Mouse (Mus musculus): ENCODE data around the gene Amz2.

Gene Amz2

DNA sequence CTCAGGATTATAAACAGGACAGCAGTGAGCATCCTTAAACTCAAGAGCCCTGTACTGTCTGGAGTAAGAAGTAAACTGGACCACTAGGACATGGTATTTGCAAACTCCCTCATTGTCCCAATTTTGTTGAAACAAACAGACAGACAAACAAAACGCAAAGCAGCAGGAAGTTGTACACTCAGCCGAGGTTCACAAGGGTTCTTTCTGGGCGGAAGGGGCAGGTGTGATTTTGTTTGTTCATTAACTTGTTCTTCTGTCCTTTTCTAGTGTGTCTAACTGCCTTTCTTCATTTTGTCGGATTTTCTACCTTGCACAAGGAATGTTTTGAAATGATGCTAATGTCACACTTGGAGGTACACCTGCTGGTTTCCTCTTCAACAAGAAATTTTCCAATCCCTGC lies 6.3 kb upstream of the Amz2 start:
- in situ Hi-C loops (cut with MboI; ENCODE audit: low pct_unique_long_range_greater_than_20kb in 1 of 2, low sequenced_read_pairs in 2 of 2, unreplicated experiment in 1 of 2), result no loop called here

DNA sequence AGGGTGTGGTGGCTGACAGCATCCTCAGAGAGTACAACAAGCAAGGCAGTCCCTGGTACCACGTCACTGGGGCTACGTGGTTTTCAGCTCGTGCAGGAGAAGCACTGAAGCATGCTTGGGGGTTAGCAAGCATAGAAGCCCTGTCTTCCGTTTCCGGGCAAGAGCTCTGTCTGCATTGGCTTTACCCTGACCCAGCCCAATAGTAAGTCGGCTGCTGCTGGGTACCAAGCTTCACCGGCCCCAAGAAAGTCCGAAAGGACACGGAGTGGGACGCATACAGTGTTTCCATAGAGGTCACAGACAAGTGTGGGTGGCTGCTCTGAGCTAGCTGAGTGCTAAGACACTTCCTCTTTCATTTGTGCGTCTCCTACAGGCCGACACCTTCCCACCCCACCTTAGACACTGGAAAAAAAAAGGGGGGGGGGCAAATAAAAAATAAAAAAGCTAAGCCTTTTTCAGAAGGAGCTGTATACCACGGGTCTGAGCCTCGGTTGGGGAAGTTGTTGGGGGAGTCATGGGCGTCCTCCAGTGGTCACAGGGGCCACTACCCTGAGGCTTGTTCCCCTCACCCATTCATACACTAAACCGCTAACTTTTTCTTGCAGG lies 5.7 kb upstream of the Amz2 start:
- in situ Hi-C loops (cut with MboI; ENCODE audit: low pct_unique_long_range_greater_than_20kb in 1 of 2, low sequenced_read_pairs in 2 of 2, unreplicated experiment in 1 of 2), result no loop called here

DNA sequence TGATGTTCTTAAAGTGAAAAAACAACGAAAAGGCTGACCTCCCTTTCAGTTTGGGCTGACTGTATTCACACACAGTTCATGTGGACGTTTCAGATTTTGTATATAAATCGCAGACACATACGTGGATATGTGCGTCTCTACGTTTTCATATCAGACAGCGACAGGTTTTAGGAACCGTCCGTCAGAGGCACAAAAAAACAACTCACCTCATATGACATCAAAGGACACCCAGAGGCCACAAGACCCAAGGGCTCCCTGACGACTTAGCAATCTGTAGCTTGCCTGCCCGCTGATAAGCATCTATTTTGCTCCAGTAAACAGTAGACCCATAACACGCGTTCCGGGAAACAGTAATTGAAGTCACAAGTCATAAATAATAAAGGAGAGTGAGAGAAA lies 5.2 kb upstream of the Amz2 start:
- in situ Hi-C loops (cut with MboI; ENCODE audit: low pct_unique_long_range_greater_than_20kb in 1 of 2, low sequenced_read_pairs in 2 of 2, unreplicated experiment in 1 of 2), result no loop called here

DNA sequence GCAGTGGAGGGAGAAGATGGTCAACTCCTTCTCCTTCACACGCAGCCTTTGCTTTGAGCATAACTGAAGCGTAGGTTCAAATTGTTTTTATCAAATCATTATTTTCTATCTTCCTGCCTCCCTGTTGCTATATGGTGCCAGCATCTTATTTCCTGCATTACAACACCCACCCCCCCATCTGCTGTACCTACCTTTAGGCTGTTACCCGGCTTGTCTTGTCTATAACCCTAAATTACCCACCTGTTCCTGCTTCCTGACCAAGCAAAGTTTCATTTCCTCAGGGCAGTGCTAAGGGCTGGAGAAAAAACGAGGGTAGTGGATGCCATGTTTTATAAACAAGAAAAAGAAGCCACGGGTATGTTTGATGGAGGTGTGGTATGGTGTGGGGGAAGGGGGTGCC lies 4.5 kb upstream of the Amz2 start:
- in situ Hi-C loops (cut with MboI; ENCODE audit: low pct_unique_long_range_greater_than_20kb in 1 of 2, low sequenced_read_pairs in 2 of 2, unreplicated experiment in 1 of 2), result no loop called here

DNA sequence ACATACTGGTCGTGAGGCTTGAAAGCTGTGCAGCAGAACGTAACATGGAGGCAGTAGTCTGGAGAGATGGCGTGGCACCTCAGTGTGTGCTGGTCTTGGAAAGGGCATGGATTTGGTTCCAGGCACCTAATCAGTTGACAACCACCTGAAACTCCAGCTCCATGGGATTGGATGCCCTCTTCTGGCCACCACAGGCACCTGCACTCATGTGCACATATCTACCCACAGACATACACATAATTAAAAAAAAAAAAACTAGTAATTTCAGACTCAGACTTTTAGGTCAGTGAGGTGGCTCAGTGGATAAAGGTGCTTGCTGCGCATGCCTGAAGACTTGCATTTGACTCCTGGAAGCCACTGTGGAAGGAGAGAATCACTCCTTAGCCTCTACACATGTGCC lies 3.5 kb upstream of the Amz2 start:
- in situ Hi-C loops (cut with MboI; ENCODE audit: low pct_unique_long_range_greater_than_20kb in 1 of 2, low sequenced_read_pairs in 2 of 2, unreplicated experiment in 1 of 2), result no loop called here

DNA sequence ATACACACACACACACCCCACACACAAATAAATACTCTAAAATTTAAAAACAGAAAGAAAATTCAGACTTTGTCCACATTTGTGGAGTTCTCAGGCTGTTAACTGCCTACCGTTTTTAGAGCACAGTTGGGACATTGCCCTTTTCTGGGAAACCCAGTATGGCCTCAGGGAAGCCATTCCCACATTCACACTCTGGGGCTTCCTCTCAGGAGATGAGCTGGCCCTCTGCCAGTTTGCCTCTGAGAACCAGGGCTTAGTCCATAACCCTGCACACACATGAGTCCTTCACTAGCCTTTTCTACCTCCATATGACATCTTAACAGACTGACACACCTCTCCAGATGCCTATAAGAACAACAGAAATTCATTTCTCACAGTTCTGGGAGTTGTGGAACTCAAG lies 2.5 kb upstream of the Amz2 start:
- in situ Hi-C loops (cut with MboI; ENCODE audit: low pct_unique_long_range_greater_than_20kb in 1 of 2, low sequenced_read_pairs in 2 of 2, unreplicated experiment in 1 of 2), result no loop called here

DNA sequence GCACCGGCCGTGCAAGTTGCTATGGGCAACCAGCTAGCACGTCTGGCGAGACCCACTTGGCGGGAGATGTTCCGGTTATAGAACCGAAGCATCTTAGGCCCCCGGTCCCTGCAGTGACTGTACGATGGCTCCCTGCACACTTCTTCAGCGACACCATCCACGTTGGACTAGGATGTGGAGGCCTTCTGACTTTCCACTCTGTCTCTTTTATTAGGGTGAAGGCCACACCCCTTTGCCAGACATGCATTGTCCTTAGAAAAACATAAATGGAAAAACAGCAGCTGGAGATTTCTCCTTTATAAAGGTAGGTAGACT lies 483 bp downstream of the Amz2 start:
- in situ Hi-C loops (cut with MboI; ENCODE audit: low pct_unique_long_range_greater_than_20kb in 1 of 2, low sequenced_read_pairs in 2 of 2, unreplicated experiment in 1 of 2), result no loop called here

DNA sequence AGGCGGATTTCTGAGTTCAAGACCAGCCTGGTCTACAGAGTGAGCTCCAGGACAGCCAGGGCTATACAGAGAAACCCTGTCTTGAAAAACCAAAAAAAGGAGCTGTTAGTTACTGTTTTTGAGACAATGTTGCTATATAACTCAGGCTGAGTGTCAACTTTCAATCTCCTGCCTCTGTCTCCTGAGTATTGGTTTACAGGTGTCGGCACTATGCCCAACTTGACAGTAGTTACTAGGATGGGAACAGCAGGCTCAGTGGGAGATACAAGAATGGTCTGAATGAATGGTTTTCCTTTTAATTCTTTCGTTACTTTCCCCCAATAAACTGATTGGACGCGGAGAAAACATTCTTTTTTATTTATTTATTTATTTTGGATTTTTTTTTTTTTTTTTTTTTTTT lies 1.6 kb downstream of the Amz2 start:
- in situ Hi-C loops (cut with MboI; ENCODE audit: low pct_unique_long_range_greater_than_20kb in 1 of 2, low sequenced_read_pairs in 2 of 2, unreplicated experiment in 1 of 2), result no loop called here

DNA sequence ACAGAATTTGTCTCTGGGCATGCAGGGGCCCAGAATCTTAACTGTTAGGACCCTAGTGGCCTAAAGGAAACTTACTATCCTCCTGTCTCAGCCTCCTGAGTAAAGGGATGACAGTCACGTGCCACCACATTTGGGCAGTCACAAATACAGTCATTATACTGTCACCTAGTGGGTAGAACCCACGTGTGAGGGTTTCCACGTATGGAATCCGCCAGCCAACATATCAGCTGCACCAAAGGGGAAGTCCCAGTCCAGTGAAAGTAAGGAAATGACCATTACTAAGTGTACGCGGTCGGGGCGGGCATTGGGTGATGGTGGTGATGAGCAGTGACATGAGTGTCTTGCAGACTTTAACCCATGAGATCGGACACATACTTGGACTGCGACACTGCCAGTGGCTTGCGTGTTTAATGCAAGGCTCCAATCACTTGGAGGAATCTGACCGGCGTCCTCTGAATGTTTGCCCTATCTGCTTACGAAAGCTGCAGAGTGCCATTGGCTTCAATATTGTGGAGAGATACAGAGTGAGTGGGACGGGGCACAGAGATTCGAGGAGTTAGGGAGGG lies 8.6 kb downstream of the Amz2 start:
- in situ Hi-C loops (cut with MboI; ENCODE audit: low pct_unique_long_range_greater_than_20kb in 1 of 2, low sequenced_read_pairs in 2 of 2, unreplicated experiment in 1 of 2), result no loop called here

DNA sequence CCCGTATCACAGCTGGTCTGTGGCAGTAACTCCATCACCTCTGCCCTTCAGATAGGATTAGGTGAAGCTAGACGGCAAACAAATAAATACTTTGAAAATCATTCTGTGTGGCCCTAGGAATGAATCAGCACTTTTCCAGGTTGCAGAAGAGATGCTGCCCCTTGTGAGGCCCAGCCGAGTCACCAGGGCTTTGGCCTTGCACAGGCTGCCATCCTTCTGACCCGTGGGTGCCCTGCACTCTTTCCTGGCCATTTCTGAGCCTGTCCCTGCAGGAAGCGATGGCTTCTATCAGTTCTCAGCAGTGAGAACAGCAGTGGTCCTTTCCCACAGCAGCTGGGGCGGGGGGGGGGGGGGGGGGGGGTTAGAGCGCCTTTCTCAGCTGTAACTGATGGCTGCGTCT lies 11.1 kb downstream of the Amz2 start:
- in situ Hi-C loops (cut with MboI; ENCODE audit: low pct_unique_long_range_greater_than_20kb in 1 of 2, low sequenced_read_pairs in 2 of 2, unreplicated experiment in 1 of 2), result no loop called here

DNA sequence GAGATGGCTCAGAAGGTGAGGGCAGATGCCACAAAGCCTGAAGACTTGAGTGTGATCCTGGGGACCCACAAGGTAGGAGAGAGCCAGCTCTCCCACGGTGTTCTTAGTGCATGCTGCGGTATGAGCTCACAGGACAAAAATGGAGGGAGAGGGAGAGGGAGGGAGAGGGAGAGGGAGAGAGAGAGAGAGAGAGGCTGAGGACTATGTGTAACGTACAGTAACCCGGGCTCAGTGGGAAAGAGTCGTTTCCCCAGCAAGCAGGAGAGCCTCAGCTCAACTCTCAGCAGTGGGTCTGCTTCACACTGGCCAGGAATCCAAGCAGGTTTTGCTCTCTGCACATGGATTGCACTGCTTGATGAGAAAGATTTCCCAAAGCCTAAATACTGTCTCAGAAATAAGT lies 13.5 kb downstream of the Amz2 start:
- in situ Hi-C loops (cut with MboI; ENCODE audit: low pct_unique_long_range_greater_than_20kb in 1 of 2, low sequenced_read_pairs in 2 of 2, unreplicated experiment in 1 of 2), result no loop called here

DNA sequence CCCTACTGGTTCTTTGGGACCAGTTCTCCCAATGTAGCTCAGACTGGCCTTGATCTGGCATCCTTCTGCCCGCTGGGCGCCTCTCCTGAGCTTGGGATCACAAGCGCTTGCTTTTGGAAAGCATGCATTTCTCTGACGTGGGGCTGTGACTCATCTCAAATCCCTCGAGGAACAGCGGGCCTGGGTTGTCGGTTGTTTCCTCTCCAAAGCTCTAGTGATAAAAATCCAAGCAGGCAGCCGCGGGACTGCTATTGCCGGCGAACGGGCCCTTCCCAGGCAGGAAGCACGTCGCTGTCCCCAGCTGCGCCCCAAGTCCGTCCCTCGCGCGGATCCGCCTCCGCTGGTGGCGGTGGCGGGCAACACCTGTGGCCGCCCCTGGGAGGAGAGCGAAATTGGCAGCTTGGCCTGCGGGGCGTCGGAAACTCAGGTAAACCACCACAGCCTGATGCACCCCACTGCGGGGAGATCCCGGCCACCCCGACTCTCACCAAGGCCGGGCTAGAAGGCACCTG lies 14.1 kb downstream of the Amz2 start:
- in situ Hi-C loops (cut with MboI; ENCODE audit: low pct_unique_long_range_greater_than_20kb in 1 of 2, low sequenced_read_pairs in 2 of 2, unreplicated experiment in 1 of 2), result loop anchor here (10.0 kb wide), 4 partner anchors 145 to 425 kb away; no protein-coding TSS in a partner anchor

DNA sequence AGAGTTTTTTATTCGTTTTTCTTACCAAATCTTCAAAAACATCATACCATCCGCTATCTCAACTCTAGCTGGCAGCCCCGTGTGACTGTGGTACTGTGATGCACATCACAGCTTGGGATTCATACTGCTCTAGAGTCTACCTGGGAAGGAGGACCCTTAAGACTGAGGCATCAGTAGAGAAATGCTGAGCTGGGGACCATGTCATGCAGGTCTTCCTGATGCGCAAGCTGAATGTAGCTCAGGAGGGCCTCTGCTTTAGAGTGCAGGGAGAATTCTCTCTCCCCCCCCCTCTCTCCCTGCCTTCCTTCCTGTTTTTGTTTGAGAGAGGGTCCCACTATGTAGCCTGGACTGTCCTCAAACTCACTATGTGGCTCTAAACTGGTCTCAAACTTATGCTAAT lies 14.9 kb downstream of the Amz2 start:
- in situ Hi-C loops (cut with MboI; ENCODE audit: low pct_unique_long_range_greater_than_20kb in 1 of 2, low sequenced_read_pairs in 2 of 2, unreplicated experiment in 1 of 2), result loop anchor here (10.0 kb wide), 4 partner anchors 144 to 424 kb away; no protein-coding TSS in a partner anchor

DNA sequence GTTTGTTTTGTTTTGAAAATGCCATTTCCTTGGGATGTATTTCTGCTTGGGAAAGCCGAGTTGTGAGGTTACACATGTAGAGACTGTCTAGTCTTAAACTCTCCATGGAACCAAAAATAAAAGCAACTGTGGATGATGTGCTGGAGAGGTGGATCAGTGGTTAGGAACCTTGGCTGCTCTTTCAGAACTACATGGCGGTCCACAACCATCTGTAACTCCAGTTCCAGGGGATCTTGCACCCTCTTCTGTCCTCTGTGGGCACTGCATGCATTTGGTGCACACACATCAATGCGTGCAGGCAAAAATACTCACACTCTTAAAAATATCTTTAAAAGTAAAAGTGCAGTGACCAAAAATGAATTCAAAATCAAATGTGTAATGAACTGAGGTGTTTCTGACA lies 15.4 kb downstream of the Amz2 start:
- in situ Hi-C loops (cut with MboI; ENCODE audit: low pct_unique_long_range_greater_than_20kb in 1 of 2, low sequenced_read_pairs in 2 of 2, unreplicated experiment in 1 of 2), result loop anchor here (10.0 kb wide), 4 partner anchors 144 to 424 kb away; no protein-coding TSS in a partner anchor

DNA sequence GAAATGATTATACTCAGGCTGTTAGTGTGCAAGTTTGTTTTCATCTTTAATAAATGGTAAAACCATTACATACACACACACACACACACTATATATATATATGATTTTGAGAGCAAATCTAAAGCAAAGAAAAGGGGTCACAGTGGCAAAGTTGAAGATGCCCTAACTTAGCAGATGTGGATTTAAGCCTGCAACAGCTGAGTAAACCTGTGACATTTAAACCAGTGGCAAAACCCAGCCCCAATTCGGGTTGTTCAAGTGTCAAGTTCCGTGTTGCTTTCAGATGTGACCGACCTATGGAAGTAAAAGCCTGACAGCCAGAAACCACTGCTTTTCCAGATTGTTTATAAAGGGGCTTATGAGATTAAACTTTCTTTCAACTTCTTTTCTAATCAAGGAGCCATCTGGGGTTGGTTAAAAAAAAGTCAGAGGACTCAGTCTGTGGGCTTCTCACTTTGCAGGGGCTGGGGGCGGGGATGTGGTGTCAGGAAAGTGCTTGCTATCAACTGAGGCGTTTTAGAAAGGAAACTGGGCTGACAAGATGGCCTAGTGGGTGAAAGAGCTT lies 16.5 kb downstream of the Amz2 start:
- in situ Hi-C loops (cut with MboI; ENCODE audit: low pct_unique_long_range_greater_than_20kb in 1 of 2, low sequenced_read_pairs in 2 of 2, unreplicated experiment in 1 of 2), result loop anchor here (10.0 kb wide), 4 partner anchors 143 to 423 kb away; no protein-coding TSS in a partner anchor

DNA sequence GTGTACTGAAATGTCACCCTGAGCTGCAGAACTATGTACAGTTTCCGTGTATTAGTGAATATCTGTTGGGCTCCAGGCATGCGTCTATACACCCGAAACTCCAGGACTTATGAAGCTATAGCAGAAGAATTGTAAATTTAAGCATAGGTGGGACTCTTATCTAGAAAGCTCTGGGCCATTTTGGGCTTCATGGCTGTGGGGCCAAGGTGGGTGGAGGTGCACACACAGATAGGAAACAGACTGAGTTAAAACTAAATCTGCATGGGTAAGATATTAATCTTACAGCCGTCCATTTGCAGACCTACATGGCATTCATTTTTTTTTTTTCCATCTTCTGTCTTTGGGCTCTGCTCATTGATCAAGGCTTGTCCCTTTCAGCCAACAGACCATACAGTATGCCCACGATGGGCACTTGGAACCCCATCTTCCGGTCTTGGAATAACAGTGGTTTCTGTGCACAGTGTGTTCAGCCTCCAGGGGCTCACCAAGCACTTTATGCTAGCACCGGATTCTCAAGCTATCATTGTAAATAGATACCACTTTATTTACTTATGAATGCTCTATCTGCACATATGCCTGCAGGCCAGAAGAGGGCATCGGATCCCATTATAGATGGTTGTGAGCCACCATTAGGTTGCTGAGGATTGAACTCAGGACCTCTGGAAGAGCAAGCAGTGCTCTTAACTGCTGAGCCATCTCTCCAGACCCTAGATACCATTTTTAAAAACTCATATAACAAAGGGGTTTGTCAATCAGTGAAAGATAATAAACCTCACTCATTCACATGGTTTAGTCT lies 17.9 kb downstream of the Amz2 start:
- in situ Hi-C loops (cut with MboI; ENCODE audit: low pct_unique_long_range_greater_than_20kb in 1 of 2, low sequenced_read_pairs in 2 of 2, unreplicated experiment in 1 of 2), result loop anchor here (10.0 kb wide), 4 partner anchors 141 to 421 kb away; no protein-coding TSS in a partner anchor

DNA sequence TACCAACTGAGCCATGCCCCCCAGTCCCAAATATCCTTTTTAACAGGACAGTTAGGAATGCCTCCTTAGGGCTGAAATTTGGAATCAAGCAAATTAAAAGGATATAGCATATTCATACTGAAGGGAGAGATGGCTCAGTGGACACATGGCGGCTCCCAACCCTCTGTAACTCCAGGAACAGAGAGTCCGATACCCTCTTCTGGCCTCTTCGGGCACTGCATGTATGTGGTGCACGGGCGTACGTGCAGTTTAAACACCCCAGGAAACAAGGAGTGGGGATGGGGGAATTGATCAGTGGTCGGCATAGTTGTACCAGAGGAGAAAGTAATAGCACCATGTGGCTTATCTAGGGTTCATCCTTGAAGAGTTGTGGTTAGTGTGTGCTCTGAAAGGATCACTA lies 18.9 kb downstream of the Amz2 start:
- in situ Hi-C loops (cut with MboI; ENCODE audit: low pct_unique_long_range_greater_than_20kb in 1 of 2, low sequenced_read_pairs in 2 of 2, unreplicated experiment in 1 of 2), result loop anchor here (10.0 kb wide), 4 partner anchors 140 to 420 kb away; no protein-coding TSS in a partner anchor

DNA sequence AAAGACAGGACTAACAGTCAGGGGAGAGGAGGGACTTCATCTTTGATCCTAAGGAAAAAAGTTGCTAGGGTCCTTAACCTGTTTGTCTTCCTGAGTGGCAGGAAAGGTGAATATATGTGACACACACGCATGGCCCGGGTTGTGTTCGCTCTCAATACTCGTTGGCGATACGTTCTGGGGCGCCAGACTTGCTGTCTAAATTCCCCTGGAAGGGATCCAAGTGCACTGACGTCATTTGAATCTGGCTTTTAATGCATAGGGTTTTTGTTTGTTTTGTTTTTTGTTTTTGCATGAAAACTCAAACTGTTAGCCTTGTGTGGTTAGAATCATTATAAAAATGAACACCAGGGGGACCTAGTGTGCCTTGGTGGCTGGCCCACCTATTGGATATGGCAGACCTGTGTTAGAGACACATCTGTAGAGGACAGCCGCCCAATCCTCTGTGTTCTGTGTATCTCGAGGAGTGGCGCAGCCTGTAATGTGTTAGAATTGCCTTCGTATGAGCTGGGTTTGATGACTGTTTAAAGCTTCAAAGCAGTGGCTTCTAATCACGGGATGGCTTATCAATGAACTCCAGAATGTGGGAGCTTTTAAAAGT lies 19.8 kb downstream of the Amz2 start:
- in situ Hi-C loops (cut with MboI; ENCODE audit: low pct_unique_long_range_greater_than_20kb in 1 of 2, low sequenced_read_pairs in 2 of 2, unreplicated experiment in 1 of 2), result loop anchor here (5.0 to 10.0 kb wide), 5 partner anchors 137 to 419 kb away; no protein-coding TSS in a partner anchor

DNA sequence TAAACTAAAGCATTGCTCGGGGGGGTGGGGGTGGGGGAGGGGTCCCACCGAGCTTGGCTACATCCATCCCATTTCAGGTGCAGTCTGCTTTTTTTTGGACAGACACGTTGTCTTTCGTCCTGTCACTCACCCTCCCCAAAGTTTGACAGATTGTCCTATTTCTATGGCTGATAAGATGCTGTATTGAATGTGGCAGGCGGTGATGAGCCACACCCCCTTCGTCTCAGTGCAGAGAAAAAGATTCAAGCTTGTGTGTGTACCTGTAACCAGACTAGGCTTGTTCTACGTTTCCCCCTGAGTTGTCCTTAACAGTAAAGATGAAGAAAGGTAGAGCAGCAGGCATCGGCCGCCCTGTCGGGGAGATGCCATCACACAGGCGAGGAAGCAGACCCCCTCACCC lies 25.4 kb downstream of the Amz2 start:
- in situ Hi-C loops (cut with MboI; ENCODE audit: low pct_unique_long_range_greater_than_20kb in 1 of 2, low sequenced_read_pairs in 2 of 2, unreplicated experiment in 1 of 2), result no loop called here
